Mouse (Mus musculus) midbrain, embryonic 13.5 days (tissue): ENCODE data around the gene Tmem247. TPM values are rescaled to one million over a fixed set of nuclear protein-coding genes. Genes with fewer than 3 reads are reported as not detected.

ENCODE experiments used
- ATAC-seq: fragments of 200-750 bp; cut with Nextera tagmentation; 2 replicates; pipeline ENCODE4 v1.8.0; 2017; ENCODE audit warnings: mild to moderate bottlenecking, moderate TSS enrichment, moderate library complexity
- H3K27ac ChIP-seq: fragments of 300-500 bp; sonication (generic); 2 replicates; pipeline ENCODE4 v1.5.1; 2015; ENCODE audit warnings: inconsistent platforms, mild to moderate bottlenecking, moderate library complexity
- H3K27me3 ChIP-seq: fragments of 300-500 bp; sonication (generic); 2 replicates; pipeline ENCODE4 v1.6.1; 2015; ENCODE audit warnings: mild to moderate bottlenecking, inconsistent platforms
- H3K36me3 ChIP-seq: fragments of 300-500 bp; sonication (generic); 2 replicates; pipeline ENCODE4 v1.6.1; 2015; ENCODE audit warnings: mild to moderate bottlenecking, inconsistent platforms
- H3K4me1 ChIP-seq: fragments of 300-500 bp; sonication (generic); replicated peaks from 2 replicates; pipeline ENCODE4 v1.6.1; 2015; ENCODE audit warnings: inconsistent platforms
- H3K4me2 ChIP-seq: fragments of 300-500 bp; sonication (generic); replicated peaks from 2 replicates; pipeline ENCODE4 v1.6.1; 2015; ENCODE audit warnings: moderate library complexity, mild to moderate bottlenecking, inconsistent platforms
- H3K4me3 ChIP-seq: fragments of 300-500 bp; sonication (generic); replicated peaks from 2 replicates; pipeline ENCODE4 v1.5.1; 2015; ENCODE audit warnings: mild to moderate bottlenecking, inconsistent platforms
- H3K9ac ChIP-seq: fragments of 300-500 bp; sonication (generic); replicated peaks from 2 replicates; pipeline ENCODE4 v1.6.1; 2015; ENCODE audit warnings: mild to moderate bottlenecking, inconsistent platforms
- H3K9me3 ChIP-seq: fragments of 300-500 bp; sonication (generic); 2 replicates; pipeline ENCODE4 v1.6.1; 2016; ENCODE audit warnings: mild to moderate bottlenecking, inconsistent platforms
- WGBS: fragments of 180-500 bp; shearing (Covaris S2); methylation state at CpG from one replicate; pipeline ENCODE4 v1.1.7; 2015; 5-methylcytosine and 5-hydroxymethylcytosine counted together
- polyA plus RNA-seq: library from polyadenylated mRNA; unstranded; fragments of >200 nt; fragmentation: Nextera tagmentation; extraction: Ambion mirVana; gene quantifications from 2 replicates; pipeline ENCODE4 v1.2.1, GENCODE M21; 2015

Gene Tmem247
- polyA plus RNA-seq, 1 experiment from 2014 or later, result not detected

DNA sequence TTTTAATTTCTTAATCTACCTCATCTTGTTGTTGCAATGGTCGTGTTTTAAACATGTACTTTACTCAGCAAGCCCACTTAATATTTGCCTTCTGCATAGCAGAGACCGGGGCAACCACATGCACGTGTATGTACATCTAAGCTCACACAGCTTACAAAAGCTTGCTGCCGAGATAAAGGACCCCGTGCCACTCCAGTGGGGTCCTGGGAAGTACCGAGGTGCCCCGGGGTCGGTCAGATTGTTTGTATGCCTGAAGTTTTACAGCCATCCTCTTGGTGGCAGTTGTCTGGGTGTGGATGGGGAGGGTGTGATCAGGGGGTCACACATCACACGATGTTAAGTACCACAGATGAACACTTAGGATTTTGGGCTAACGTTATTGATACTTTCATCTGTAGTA is 48.9 kb downstream of the Tmem247 start:
- no peak overlapping the region for H3K9ac ChIP-seq
- no peaks in the 10 kb centered on the region for H3K9me3 ChIP-seq
- H3K36me3 ChIP-seq, result peaks cover 5% of the 10 kb centered on the region; the same call in 1 of the 2 replicates
- no peak overlapping the region for H3K4me2 ChIP-seq
- 85% methylated on average over 10 of the region's 10 CpGs for WGBS
- H3K27me3 ChIP-seq, result no peaks in the 10 kb centered on the region
- peaks cover 44% of the 10 kb centered on the region for H3K4me1 ChIP-seq
- H3K4me3 ChIP-seq, result no peak overlapping the region
- ATAC-seq, result no peak
- H3K27ac ChIP-seq, result no peak overlapping the region

DNA sequence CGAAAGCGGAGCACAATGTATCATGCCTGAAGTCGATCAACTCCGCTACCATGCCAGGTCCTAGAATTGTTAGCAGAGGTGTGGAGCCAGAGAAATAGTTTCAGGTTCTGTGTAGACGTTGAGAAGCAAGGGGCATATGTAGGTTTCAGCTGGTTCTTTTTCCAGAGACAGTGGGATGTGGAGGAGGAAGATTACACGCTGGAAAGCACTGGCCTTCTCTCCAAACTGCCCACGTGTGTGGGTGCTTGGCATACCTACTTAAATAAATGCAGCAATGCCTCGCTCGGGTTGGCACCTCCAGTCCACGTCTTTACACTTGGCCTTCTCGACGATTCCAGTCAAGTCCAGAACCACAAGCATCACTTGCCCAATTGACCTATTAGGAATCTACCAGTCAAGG is 49.9 kb downstream of the Tmem247 start:
- H3K4me3 ChIP-seq, result no peak overlapping the region
- H3K9me3 ChIP-seq, result no peaks in the 10 kb centered on the region
- H3K27ac ChIP-seq, result no peak overlapping the region
- WGBS, result 95% methylated on average over 12 of the region's 12 CpGs
- peaks cover 40% of the 10 kb centered on the region for H3K4me1 ChIP-seq
- H3K4me2 ChIP-seq, result no peak overlapping the region
- H3K9ac ChIP-seq, result no peak overlapping the region
- no peaks in the 10 kb centered on the region for H3K27me3 ChIP-seq
- peaks cover 6% of the 10 kb centered on the region; the same call in 1 of the 2 replicates for H3K36me3 ChIP-seq
- no peak for ATAC-seq

DNA sequence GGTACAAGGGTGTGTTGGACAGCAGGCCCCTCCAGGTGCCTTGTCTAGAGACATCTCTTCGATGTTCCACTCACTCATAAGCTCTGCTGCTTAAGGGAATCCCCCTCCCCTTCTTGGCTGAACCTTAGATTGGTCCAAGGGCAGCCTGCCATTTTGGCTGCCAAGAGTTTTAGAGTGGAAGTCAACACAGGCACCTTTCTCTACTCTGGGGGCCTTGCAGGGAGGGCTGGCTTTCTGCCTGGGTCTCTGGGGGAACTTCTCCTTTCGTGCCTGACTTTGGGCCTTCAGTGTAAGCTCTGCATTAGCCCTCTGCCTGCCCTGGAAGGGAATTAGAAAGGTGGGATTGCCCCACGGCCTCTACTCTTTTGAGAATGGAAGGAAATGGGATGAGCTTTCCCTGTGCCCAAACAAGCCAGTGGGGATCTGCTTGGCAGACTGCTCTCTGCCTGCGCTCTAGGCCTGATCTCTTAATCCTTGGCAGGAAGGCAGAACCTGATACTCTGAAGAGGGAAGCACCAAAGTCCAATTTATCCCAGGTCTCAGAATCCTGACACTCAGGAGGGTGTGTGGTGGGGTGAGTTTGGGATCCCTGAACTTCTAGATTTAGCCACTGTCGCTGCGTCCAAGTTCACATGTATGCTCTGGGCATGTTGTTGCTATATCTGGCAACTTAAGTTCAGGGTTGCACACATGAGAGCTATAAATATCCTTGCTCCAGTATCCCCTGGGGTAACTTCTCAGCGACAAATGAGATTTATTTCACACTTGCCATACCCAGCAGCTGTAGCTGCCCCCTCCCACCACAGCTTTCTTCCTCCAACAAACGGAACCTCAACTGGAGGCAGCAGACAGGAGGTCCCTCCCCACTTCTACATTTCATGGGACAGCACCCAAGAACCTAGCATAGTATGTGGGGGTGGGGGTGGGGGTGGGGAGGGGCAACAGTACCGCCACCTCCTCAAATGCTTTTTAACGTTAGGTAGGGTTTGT is 50.7 kb downstream of the Tmem247 start:
- Histone ChIP-seq H3K27ac (no peak overlapping the region), H3K4me1 (peaks cover 38% of the 10 kb centered on the region), H3K4me3 (no peak overlapping the region), H3K4me2 (no peak overlapping the region), H3K36me3 (peaks cover 14% of the 10 kb centered on the region; the same call in 1 of the 2 replicates), H3K9me3 (no peaks in the 10 kb centered on the region), H3K27me3 (no peaks in the 10 kb centered on the region), H3K9ac (no peak overlapping the region)
- WGBS, result 91% methylated on average over 10 of the region's 10 CpGs
- no peak for ATAC-seq

DNA sequence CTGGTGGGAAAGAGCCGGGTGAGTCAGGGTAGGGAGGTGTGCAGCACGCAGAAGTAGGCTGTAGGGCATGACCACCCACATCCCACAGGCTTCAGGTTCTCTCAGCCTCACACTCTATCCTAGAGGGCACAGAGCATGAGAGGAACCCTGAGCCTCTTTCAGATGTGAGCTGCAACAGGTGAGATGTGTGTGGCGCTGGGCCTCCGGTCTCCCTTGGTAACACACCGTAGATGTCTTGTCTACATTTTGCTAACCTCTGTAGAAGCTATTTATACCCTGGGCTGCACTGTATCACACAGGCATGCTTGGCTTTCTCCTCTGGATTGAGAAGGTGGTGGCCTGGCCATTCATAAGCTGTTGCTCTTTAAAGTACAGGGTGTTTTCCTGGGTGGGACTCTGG is 51.4 kb downstream of the Tmem247 start:
- H3K9me3 ChIP-seq, result no peaks in the 10 kb centered on the region
- H3K4me2 ChIP-seq, result no peak overlapping the region
- H3K9ac ChIP-seq, result no peak overlapping the region
- H3K36me3 ChIP-seq, result peaks cover 14% of the 10 kb centered on the region; the same call in 1 of the 2 replicates
- H3K27me3 ChIP-seq, result no peaks in the 10 kb centered on the region
- H3K4me3 ChIP-seq, result no peak overlapping the region
- no peak for ATAC-seq
- peaks cover 36% of the 10 kb centered on the region for H3K4me1 ChIP-seq
- 93% methylated on average over 5 of the region's 5 CpGs for WGBS
- no peak overlapping the region for H3K27ac ChIP-seq

GRCm38 (mm10) chr17:86969582-86969981 is 52.4 kb downstream of the Tmem247 start:
- WGBS, result 60% methylated on average over 5 of the region's 5 CpGs
- no peaks in the 10 kb centered on the region for H3K9me3 ChIP-seq

GRCm38 (mm10) chr17:86970026-86970750 is 53.0 kb downstream of the Tmem247 start:
- no peaks in the 10 kb centered on the region for H3K27me3 ChIP-seq
- no peak overlapping the region for H3K27ac ChIP-seq
- peaks cover 20% of the 10 kb centered on the region for H3K4me1 ChIP-seq
- 93% methylated on average over 15 of the region's 15 CpGs for WGBS
- peaks cover 22% of the 10 kb centered on the region; the same call in 1 of the 2 replicates for H3K36me3 ChIP-seq
- H3K9ac ChIP-seq, result 0 out of 2 replicates have a peak overlapping the region, but pooled peaks have one; percentile 12
- H3K9me3 ChIP-seq, result no peaks in the 10 kb centered on the region
- no peak overlapping the region for H3K4me2 ChIP-seq
- no peak overlapping the region for H3K4me3 ChIP-seq
- no peak for ATAC-seq

More at GRCm38 (mm10) chr17:86969582-86969981, 52.4 kb downstream of the Tmem247 start:
- no peak overlapping the region for H3K4me2 ChIP-seq
- no peaks in the 10 kb centered on the region for H3K27me3 ChIP-seq
- no peak overlapping the region for H3K27ac ChIP-seq
- no peak for ATAC-seq
- peaks cover 19% of the 10 kb centered on the region; the same call in 1 of the 2 replicates for H3K36me3 ChIP-seq
- 0 out of 2 replicates have a peak overlapping the region, but pooled peaks have one; percentile 12 for H3K9ac ChIP-seq
- peaks cover 26% of the 10 kb centered on the region for H3K4me1 ChIP-seq
- no peak overlapping the region for H3K4me3 ChIP-seq

DNA sequence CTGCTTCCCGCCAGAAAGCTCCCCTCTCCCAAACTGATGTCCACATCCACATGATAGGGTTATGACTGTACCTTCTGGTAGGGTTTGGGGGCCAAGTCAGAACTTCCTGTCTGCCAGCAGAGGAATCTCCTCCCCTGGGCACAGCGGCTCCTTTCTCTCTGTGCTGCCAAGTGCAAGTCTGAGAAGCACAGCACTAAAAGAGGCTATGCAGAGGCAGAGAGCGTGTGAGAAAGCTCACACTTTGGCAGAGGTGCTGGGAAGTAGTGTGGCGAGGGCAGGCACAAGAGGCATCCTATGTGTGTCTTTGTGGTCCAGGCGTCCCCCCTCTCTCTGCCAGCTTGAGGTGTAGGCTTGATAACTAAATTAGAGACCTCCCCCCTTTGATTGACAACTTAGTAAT is 53.9 kb downstream of the Tmem247 start:
- Histone ChIP-seq H3K36me3 (peaks cover 24% of the 10 kb centered on the region), H3K4me1 (peaks cover 13% of the 10 kb centered on the region; the same call in 1 of the 2 replicates), H3K4me2 (no peak overlapping the region), H3K9me3 (no peaks in the 10 kb centered on the region), H3K9ac (no peak overlapping the region), H3K4me3 (no peak overlapping the region), H3K27me3 (no peaks in the 10 kb centered on the region), H3K27ac (no peak overlapping the region)
- 78% methylated on average over 5 of the region's 5 CpGs for WGBS
- ATAC-seq, result no peak

- ATAC-seq, result no peak
- no peak overlapping the region for H3K27ac ChIP-seq
- no peaks in the 10 kb centered on the region for H3K27me3 ChIP-seq
- no peak overlapping the region for H3K9ac ChIP-seq
- H3K9me3 ChIP-seq, result no peaks in the 10 kb centered on the region
- H3K4me1 ChIP-seq, result peaks cover 11% of the 10 kb centered on the region; the same call in 1 of the 2 replicates
- H3K4me2 ChIP-seq, result no peak overlapping the region
- no peak overlapping the region for H3K4me3 ChIP-seq
- peaks cover 27% of the 10 kb centered on the region for H3K36me3 ChIP-seq
- 93% methylated on average over 7 of the region's 7 CpGs for whole genome bisulfite sequencing
These were observed 54.7 kb downstream of the Tmem247 start for GRCm38 (mm10) chr17:86971860-86972259.

Other genes starting within 250 kb of the Tmem247 start
- 4.0 and 4.3 TPM in 2 replicates for gene Epas1, start 163.6 kb upstream of the Tmem247 start, polyA plus RNA-seq
- not detected in 2 replicates for gene Atp6v1e2, start 30.5 kb downstream of the Tmem247 start, polyA plus RNA-seq
- 6.5 and 7.0 TPM in 2 replicates for gene Rhoq, start 45.7 kb downstream of the Tmem247 start, polyA plus RNA-seq
- gene Pigf, start 108.1 kb downstream of the Tmem247 start, polyA plus RNA-seq, result 37.1 and 38.4 TPM in 2 replicates
- gene Cript, start 108.2 kb downstream of the Tmem247 start, polyA plus RNA-seq, result 237 and 269 TPM in 2 replicates
- gene Socs5, start 190.3 kb downstream of the Tmem247 start, polyA plus RNA-seq, result 10.0 and 10.9 TPM in 2 replicates